Mouse (Mus musculus) C2C12 (cell line): ENCODE measurements around the gene Ccdc83.

Source experiments
- CEBPB ChIP-seq: IDR thresholded peaks from one replicate; pipeline ENCODE4 v1.6.1; 2011; ENCODE audit warnings: low read depth, mild to moderate bottlenecking, control low read depth, moderate library complexity
- CTCF ChIP-seq: IDR thresholded peaks from one replicate; pipeline ENCODE4 v1.5.1; 2011; ENCODE audit not compliant: control insufficient read depth, insufficient read depth, insufficient read length
- FOSL1 ChIP-seq: IDR thresholded peaks from one replicate; pipeline ENCODE4 v1.8.0; 2011; ENCODE audit warnings: mild to moderate bottlenecking, low read length; ENCODE audit not compliant: poor library complexity, insufficient read depth, severe bottlenecking
- MAX ChIP-seq: IDR thresholded peaks from one replicate; pipeline ENCODE4 v1.6.1; 2011; ENCODE audit warnings: mild to moderate bottlenecking, control low read depth
- MYOD1 ChIP-seq: IDR thresholded peaks from one replicate; pipeline ENCODE4 v1.6.1; 2011; ENCODE audit warnings: low read depth; ENCODE audit not compliant: control insufficient read depth, insufficient read length
- MYOG ChIP-seq: IDR thresholded peaks from one replicate; pipeline ENCODE4 v1.6.1; 2011; ENCODE audit not compliant: control insufficient read depth, insufficient read length; ENCODE audit errors: extremely low read depth
- USF1 ChIP-seq: IDR thresholded peaks from one replicate; pipeline ENCODE4 v1.6.1; 2011; ENCODE audit warnings: low read depth, mild to moderate bottlenecking, control low read depth, moderate library complexity

- no peak for TF ChIP-seq CTCF
- TF ChIP-seq FOSL1 = no peak
- TF ChIP-seq USF1 = no peak
- no peak for TF ChIP-seq MAX
- no peak for TF ChIP-seq MYOD1
- no peak for TF ChIP-seq CEBPB
- TF ChIP-seq MYOG = no peak
These were observed 44.1 kb downstream of the Ccdc83 start for GRCm38 (mm10) chr7:90221487-90221886.
